22 mouse cellular contexts compared by ENCODE assay signal in genomic region chr2:121525056-121525455, GRCm38 (mm10). TPM values are rescaled to one million over a fixed set of nuclear protein-coding genes. Genes with fewer than 3 reads are reported as not detected.
DNase-seq lines count a peak whose midpoint lies in the region; ATAC-seq lines count a peak whose summit lies in the region.
"Had no signal": no experiment of that assay in that cellular context is flagged by ENCODE, and none has a peak within 500 bp of the region (broad histone marks: within the 10 kb centered on the region; RNA-seq: fewer than 3 reads in every experiment).

No protein-coding gene starts in this region.

- no peak for DNase-seq in frontal cortex, postnatal 14 days (ENCODE audit: low spot score in 2 of 2)
- peak; percentile 75 for DNase-seq in right cerebral cortex, adult 18-20 months
- DNase-seq in right cerebral cortex, postnatal 14 days = no peak
- peak; percentile 44 to 74 for DNase-seq in left cerebral cortex, postnatal 14 days (ENCODE audit: low spot score in 2 of 2)
- DNase-seq in adrenal gland, adult (ENCODE audit: inconsistent age in 2 of 2, low spot score in 1 of 2) = no peak
- no peak for DNase-seq in thymus, postnatal 4 days
- DNase-seq: adrenal gland, postnatal 10 days; cerebellum, adult 11 months; cerebellum, adult 9-10 months; embryo, embryonic 11 days; gastrocnemius, postnatal 25 days; heart, adult 18-20 months; heart, postnatal 4 days; kidney, adult 8-10 months; kidney, postnatal 4 days; layer of hippocampus, postnatal 36 days; lung, embryonic 14.5 days; lung, postnatal 14 days; midbrain, embryonic 14.5 days had no signal

- ATAC-seq in frontal cortex, adult (ENCODE audit: low TSS enrichment) = peak; percentile 87
- ATAC-seq: forebrain, embryonic 14.5 days; intestine, embryonic 16.5 days had no signal

- intact Hi-C loops in left cerebral cortex, postnatal 14 days (cut with DNase I) = no loop called here

RNA-seq across cellular contexts. Expression of gene Wdr76, which starts 18.5 kb away (rescaled TPM):
- 1 to 10 TPM; 4.1 to 4.7 TPM for total RNA-seq in left cerebral cortex, postnatal 14 days (2021)

RNA-seq across cellular contexts. Expression of gene Mfap1a, which starts 18.6 kb away (rescaled TPM):
- 10 to 100 TPM; 31.9 to 37.9 TPM for total RNA-seq in left cerebral cortex, postnatal 14 days (2021)

RNA-seq across cellular contexts. Expression of gene Mfap1b, which starts 51.2 kb away (rescaled TPM):
- total RNA-seq in left cerebral cortex, postnatal 14 days (2021) = 10 to 100 TPM; 40.3 to 41.8 TPM

Comparison
In these comparisons a context has a peak if more than half of its experiments do, and no peak if none do; other contexts are left out.
1. DNase-seq: peak in right cerebral cortex, adult 18-20 months (single experiment) and left cerebral cortex, postnatal 14 days (2 of 2); none in frontal cortex, postnatal 14 days (0 of 2), right cerebral cortex, postnatal 14 days (single experiment), adrenal gland, adult (0 of 2) and thymus, postnatal 4 days (single experiment).